Mouse (Mus musculus): ENCODE results near the gene Tmem213. TPM values are rescaled to one million over a fixed set of nuclear protein-coding genes. Genes with fewer than 3 reads are reported as not detected.

Tmem213 gene
- total RNA-seq, 2 experiments from 2014 or later, result not detected

DNA sequence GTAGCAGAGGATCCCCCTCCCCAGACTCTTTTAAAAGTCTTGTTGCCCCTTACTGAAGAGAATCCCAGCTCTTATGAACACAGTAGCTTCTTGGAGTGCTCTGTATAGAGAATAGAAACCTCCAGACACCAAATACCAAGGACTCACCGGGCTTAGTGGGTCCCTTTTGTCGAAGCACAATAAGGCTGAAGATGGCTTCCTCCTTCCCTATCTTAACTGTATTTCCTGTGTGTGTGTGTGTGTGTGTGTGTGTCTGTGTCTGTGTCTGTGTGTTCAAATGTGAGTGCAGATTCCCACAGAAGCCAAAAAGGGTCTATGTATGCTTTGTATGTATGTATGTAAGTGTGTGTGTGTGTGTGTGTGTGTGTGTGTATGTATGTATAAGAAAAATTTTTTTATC, 51.5 kb downstream of the Tmem213 start:
- TF ChIP-seq CTCF (IDR thresholded peaks at IDR 0.05), result no peak
- intact Hi-C loops (cut with DNase I), result loop anchor here (1.0 to 5.0 kb wide), 2 partner anchors 92 to 166 kb away; partner anchors contain the start of gene D630045J12Rik
- no peak overlapping the region for H3K27ac ChIP-seq
- no peak for DNase-seq (ENCODE audit: extremely low spot score in 1 of 2, low spot score in 2 of 2)
- no peak overlapping the region for H3K4me3 ChIP-seq

DNA sequence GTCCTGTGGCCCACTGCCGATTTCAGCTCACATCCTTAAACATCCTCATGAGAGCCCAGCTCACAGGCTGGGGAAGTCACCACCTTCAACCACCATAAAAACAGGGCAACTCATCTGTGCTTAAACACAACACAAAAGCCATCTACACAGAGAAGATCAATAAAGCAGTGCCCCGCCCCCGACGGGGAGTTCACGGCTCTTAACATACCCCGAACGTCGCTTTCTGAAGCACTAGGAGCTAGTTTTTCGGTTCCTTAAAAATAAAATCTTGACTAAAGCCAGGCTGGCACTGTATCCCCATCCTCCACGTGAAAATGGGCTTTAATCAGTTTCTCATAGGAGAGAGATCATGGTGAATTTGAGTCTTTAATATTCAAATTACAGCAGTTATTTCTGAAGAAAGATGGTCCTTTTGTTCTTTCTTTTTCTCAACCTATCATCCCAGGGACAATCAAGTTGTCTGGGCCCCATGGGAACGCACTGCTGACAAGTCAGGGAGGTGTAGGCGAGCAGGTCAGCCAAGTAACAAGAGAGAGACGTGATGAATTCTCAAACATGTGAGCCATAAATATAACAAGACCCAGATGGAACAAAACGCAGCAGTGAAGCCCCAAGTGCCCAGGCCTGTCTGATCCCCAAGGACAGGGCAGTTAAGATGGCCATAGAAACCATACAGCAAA, 53.9 kb downstream of the Tmem213 start:
- no peak for TF ChIP-seq CTCF (IDR thresholded peaks at IDR 0.05)
- DNase-seq (ENCODE audit: extremely low spot score in 1 of 2, low spot score in 2 of 2), result no peak
- Histone ChIP-seq H3K4me3 (no peak overlapping the region), H3K27ac (no peak overlapping the region)
- intact Hi-C loops (cut with DNase I), result loop anchor here (5.0 kb wide), 1 partner anchor 89 kb away; the partner anchor contains the start of gene D630045J12Rik

DNA sequence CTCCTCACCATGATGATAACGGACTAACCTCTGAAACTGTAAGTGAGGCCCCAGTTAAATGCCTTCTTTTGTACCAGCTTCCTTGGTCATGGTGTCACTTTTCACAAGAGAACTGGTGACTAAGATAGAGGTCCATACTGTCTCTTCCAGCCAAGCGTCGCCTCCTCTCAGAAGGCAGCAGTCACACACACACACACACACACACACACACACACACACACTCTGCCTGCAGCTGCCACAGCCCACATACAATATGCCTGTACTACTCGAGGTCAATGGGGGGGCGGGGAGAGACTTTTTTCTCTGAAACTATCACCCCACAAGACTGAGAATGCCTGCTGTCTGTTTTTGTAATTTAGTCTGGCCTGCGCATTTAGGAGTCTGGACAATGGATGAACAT, 55.6 kb downstream of the Tmem213 start:
- H3K4me3 ChIP-seq, result no peak overlapping the region
- peak in 1 of 2 experiments; percentile 26 for DNase-seq (ENCODE audit: extremely low spot score in 1 of 2, low spot score in 2 of 2)
- H3K27ac ChIP-seq, result no peak overlapping the region
- intact Hi-C loops (cut with DNase I), result loop anchor here (5.0 kb wide), 1 partner anchor 88 kb away; the partner anchor contains the start of gene D630045J12Rik
- no peak for TF ChIP-seq CTCF (IDR thresholded peaks at IDR 0.05)

DNA sequence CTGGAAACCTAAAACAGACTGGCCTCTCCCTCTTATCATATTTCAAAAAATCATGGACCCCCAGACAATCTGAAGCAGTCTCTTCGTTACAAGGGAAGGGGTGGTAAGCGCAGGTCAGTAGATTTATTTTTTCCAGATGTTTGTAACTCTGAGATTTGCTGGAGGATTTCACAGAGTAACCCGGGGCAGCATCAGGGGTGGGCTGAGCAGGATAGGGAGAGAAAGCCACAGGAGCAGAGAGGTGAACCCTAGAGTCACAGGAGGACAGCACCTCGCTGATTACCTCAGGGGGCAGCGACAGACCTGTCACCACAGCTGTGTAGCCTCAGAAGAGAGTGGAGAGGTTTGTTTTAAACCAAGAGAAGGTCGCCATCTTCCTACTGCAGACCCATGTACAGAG, 56.3 kb downstream of the Tmem213 start:
- intact Hi-C loops (cut with DNase I), result no loop called here

More for the DNA sequence above, 56.3 kb downstream of the Tmem213 start:
- no peak for TF ChIP-seq CTCF (IDR thresholded peaks at IDR 0.05)
- no peak for DNase-seq (ENCODE audit: extremely low spot score in 1 of 2, low spot score in 2 of 2)
- no peak overlapping the region for H3K27ac ChIP-seq
- no peak overlapping the region for H3K4me3 ChIP-seq

Other genes with a start within 250 kb of the Tmem213 start
- 10 to 100 TPM; 32.2 to 32.8 TPM for gene Trim24, start 238.4 kb upstream of the Tmem213 start, total RNA-seq (2021)
- gene Svopl, start 62.3 kb upstream of the Tmem213 start, total RNA-seq (2021), result under 1 TPM in 1 of 2 experiments, not detected in 1; 0.14 TPM
- 1 to 10 TPM; 2.0 to 2.3 TPM for gene Atp6v0a4, start 15.3 kb downstream of the Tmem213 start, total RNA-seq (2021)
- gene D630045J12Rik, start 144.8 kb downstream of the Tmem213 start, total RNA-seq (2021), result 10 to 100 TPM; 46.0 to 49.9 TPM
- 1 to 10 TPM; 3.2 to 3.4 TPM for gene Zc3hav1l, start 190.0 kb downstream of the Tmem213 start, total RNA-seq (2021)
- 1 to 10 TPM; 2.5 to 3.1 TPM for gene Zc3hav1, start 245.3 kb downstream of the Tmem213 start, total RNA-seq (2021)